Mouse (Mus musculus): ENCODE data around the gene Gm21969. TPM values are rescaled to one million over a fixed set of nuclear protein-coding genes. Genes with fewer than 3 reads are reported as not detected.

Gene Gm21969
- polyA plus RNA-seq, 1 experiment, result not detected

DNA sequence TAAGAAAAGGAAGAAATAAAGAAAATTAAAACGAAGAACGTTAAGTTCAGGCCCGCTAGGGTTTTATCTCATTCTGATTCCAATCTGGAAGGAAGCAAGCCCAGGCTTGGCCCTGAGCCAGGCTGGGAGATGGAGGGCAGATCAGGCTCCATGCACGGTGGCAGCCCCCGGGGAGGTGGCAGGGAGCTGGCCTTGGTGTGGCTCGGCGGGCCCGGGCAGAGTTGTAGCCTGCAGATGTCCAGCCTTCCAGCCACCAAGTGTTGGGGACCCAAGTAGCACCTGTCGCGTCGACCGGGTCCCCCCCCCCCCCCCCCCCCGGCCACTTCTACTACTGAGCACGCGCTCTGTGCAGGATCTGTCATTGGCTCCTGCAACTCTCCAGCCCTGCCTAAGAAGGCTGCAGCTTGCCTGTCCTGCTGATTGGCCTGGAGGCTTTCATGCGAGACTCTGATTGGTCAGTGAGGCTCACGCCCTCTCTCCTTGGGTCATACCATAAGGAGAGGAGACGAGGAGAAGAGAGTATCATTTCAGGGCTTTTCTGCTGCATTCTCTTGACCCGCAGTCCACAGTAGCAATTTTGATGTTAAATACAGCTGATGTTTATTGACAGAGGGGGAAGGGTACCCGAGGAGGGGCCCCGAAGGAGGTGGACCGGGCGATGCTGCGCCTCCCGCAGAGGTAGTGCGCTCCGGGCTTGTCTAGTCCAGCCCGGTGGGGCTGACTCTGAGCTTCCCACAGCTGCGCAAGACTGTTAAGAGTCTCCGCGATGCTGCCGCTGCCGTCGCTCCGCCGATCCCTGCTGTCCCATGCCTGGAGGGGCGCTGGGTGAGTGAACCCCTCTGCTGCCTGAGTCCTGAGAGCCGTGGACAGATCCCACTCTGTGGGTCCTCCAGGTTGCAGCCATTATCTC is 19.6 kb downstream of the Gm21969 start, which contains the start of gene Aldh4a1:
Gene Aldh4a1 (plus strand): TSS at position 494 of the 910 bp plus-strand sequence.
- Histone ChIP-seq H3K27ac (ENCODE audit: insufficient read depth, low read depth, low read length) (peak within 1 kb of the TSS; percentile 92), H3K4me3 (ENCODE audit: insufficient read depth, low read depth, low read length) (peak within 1 kb of the TSS; percentile 67), H3K4me1 (ENCODE audit: control insufficient read depth, insufficient read depth, low read length) (peaks cover 19% of the 10 kb centered on the region)
- TF ChIP-seq CTCF (IDR thresholded peaks at IDR 0.05; ENCODE audit: insufficient read depth, low read depth, low read length) (no peak), POLR2A (IDR thresholded peaks at IDR 0.05; ENCODE audit: insufficient read depth, low read depth, low read length) (peak; percentile 94)
- 0% methylated on average over 32 of the region's 38 CpGs for WGBS

DNA sequence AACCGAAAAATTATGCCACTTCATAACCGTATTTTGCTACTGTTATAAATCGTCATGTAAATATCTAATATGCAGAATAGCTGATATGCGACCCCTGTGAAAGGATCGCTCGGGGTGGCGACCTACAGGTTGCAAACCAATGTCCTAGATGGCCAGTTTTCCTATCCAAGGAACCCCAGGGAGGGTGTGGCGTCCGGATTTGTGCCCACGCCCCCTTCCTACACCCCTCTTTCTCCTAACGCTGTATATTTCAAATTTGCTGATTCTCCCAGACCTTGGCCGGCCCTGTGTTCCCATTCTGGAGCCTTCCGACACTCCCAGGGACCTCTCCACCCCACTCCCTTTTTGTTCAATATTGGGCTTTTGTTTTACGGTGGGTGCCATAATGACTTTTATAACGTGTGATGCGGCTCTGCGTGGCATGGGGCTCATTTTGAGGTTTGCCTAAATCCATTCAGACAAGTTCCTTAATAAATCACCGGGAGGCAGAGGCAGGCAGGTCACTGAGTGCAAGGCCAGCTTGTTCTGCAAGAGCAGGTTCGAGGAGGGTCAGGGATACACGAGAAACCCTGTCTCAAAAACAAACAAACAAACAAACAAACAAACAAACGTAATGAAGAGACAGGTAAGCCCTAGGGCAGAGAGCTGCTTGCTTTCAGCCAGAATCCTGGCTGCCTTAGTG is 20.6 kb downstream of the Gm21969 start:
- Histone ChIP-seq H3K4me3 (ENCODE audit: insufficient read depth, low read depth, low read length) (peak overlapping the region; percentile 67), H3K27ac (ENCODE audit: insufficient read depth, low read depth, low read length) (0 out of 2 replicates have a peak overlapping the region, but pooled peaks have one; percentile 13), H3K4me1 (ENCODE audit: control insufficient read depth, insufficient read depth, low read length) (peaks cover 19% of the 10 kb centered on the region)
- no peak for TF ChIP-seq CTCF (IDR thresholded peaks at IDR 0.05; ENCODE audit: insufficient read depth, low read depth, low read length)
- no peak for TF ChIP-seq POLR2A (IDR thresholded peaks at IDR 0.05; ENCODE audit: insufficient read depth, low read depth, low read length)
- WGBS, result 13% methylated on average over 21 of the region's 21 CpGs

DNA sequence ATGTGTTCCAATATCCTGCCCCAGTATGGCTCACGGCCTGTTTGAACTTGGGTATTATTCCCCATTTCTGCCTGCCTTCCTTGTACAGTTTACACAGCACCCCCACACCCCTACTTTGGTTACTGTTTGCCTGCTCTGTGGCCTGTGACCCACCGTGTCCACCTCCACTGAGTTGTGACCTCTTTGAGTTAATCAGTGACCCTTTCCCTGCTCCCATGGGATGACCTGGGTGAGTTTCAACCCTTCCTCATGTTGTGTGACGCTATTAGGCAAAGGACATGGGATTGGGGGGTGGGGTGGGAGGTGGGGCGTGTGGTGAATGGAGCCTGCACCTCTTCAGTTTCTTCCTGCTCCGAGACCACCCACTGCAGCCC is 21.1 kb downstream of the Gm21969 start:
- peaks cover 19% of the 10 kb centered on the region for H3K4me1 ChIP-seq (ENCODE audit: control insufficient read depth, insufficient read depth, low read length)
- 59% methylated on average over 5 of the region's 5 CpGs for WGBS

DNA sequence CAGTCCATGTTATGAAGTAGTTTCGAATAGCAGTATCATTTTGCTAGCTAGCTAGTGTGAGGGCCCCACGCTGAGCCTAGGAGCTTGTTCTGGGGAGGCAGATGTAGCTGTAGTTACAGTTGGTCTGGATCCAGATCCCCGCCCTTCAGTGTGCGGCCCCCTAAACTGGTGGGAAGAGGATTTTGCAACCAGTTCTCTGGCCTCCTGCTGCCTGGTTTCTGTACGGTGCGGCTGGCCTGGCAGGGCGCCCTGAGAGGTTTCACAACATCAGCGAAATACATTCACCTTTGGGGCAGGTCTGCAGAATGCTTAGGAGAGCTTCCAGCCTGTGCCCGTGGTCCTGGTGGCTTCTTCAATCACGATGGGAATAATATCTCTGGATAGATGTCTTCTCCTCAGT is 21.7 kb downstream of the Gm21969 start:
- Histone ChIP-seq H3K4me1 (ENCODE audit: control insufficient read depth, insufficient read depth, low read length) (peaks cover 19% of the 10 kb centered on the region), H3K27ac (ENCODE audit: insufficient read depth, low read depth, low read length) (no peak overlapping the region), H3K4me3 (ENCODE audit: insufficient read depth, low read depth, low read length) (no peak overlapping the region)
- WGBS, result 49% methylated on average over 10 of the region's 10 CpGs
- TF ChIP-seq CTCF (IDR thresholded peaks at IDR 0.05; ENCODE audit: insufficient read depth, low read depth, low read length) (no peak), POLR2A (IDR thresholded peaks at IDR 0.05; ENCODE audit: insufficient read depth, low read depth, low read length) (no peak)

More for the DNA sequence above, 21.1 kb downstream of the Gm21969 start:
- H3K27ac ChIP-seq (ENCODE audit: insufficient read depth, low read depth, low read length), result no peak overlapping the region
- TF ChIP-seq POLR2A (IDR thresholded peaks at IDR 0.05; ENCODE audit: insufficient read depth, low read depth, low read length) (no peak), CTCF (IDR thresholded peaks at IDR 0.05; ENCODE audit: insufficient read depth, low read depth, low read length) (no peak)
- no peak overlapping the region for H3K4me3 ChIP-seq (ENCODE audit: insufficient read depth, low read depth, low read length)

DNA sequence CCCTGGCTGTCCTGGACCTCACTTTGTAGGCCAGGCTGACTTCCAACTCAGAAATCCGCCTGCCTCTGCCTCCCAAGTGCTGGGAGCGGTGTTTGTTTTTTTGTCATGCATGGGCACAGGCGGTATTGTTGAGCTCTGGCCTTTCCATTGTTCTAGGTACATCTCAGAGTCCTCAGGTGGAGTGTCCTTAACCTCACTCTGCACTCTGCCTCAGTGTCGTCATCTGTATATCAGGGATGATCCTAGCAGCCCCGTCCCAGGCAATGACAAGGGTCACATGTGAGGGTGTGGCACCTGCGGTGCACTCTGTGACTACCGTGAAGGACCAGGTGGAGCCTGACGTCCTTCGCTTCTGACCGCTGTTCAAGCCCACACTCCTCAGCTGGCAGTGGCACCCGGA is 24.4 kb downstream of the Gm21969 start:
- Histone ChIP-seq H3K4me1 (ENCODE audit: control insufficient read depth, insufficient read depth, low read length) (peaks cover 30% of the 10 kb centered on the region), H3K27ac (ENCODE audit: insufficient read depth, low read depth, low read length) (no peak overlapping the region), H3K4me3 (ENCODE audit: insufficient read depth, low read depth, low read length) (no peak overlapping the region)
- TF ChIP-seq POLR2A (IDR thresholded peaks at IDR 0.05; ENCODE audit: insufficient read depth, low read depth, low read length), result no peak
- no peak for TF ChIP-seq CTCF (IDR thresholded peaks at IDR 0.05; ENCODE audit: insufficient read depth, low read depth, low read length)
- WGBS, result 96% methylated on average over 11 of the region's 11 CpGs

DNA sequence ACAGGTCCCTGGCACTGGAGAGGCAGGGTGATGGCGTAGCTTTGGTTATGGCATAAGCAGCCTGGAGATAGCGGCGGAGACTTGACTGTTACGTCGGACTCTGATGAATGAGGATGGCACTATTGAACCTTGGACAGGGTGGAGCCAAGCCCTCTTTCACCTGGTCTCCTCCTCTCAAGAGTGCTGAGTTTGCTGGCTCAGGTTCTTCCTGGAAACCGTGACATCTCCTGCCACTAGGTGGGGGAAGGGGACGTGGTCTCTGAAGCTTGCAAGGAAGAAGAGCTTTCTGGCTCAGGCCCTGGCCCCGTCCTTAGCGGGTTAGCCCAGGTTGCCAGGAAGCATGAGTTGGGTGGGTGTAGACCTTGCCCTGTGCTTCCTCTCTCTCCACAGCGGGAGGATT is 27.2 kb downstream of the Gm21969 start:
- Histone ChIP-seq H3K27ac (ENCODE audit: insufficient read depth, low read depth, low read length) (no peak overlapping the region), H3K4me1 (ENCODE audit: control insufficient read depth, insufficient read depth, low read length) (peaks cover 15% of the 10 kb centered on the region), H3K4me3 (ENCODE audit: insufficient read depth, low read depth, low read length) (no peak overlapping the region)
- 86% methylated on average over 10 of the region's 10 CpGs for WGBS
- no peak for TF ChIP-seq POLR2A (IDR thresholded peaks at IDR 0.05; ENCODE audit: insufficient read depth, low read depth, low read length)
- no peak for TF ChIP-seq CTCF (IDR thresholded peaks at IDR 0.05; ENCODE audit: insufficient read depth, low read depth, low read length)

- Histone ChIP-seq H3K4me1 (ENCODE audit: control insufficient read depth, insufficient read depth, low read length) (peaks cover 15% of the 10 kb centered on the region), H3K27ac (ENCODE audit: insufficient read depth, low read depth, low read length) (no peak overlapping the region), H3K4me3 (ENCODE audit: insufficient read depth, low read depth, low read length) (no peak overlapping the region)
- TF ChIP-seq POLR2A (IDR thresholded peaks at IDR 0.05; ENCODE audit: insufficient read depth, low read depth, low read length) (no peak), CTCF (IDR thresholded peaks at IDR 0.05; ENCODE audit: insufficient read depth, low read depth, low read length) (no peak)
- 65% methylated on average over 5 of the region's 5 CpGs for WGBS
Measured at GRCm38 (mm10) chr4:139631141-139631540, 28.2 kb downstream of the Gm21969 start.

DNA sequence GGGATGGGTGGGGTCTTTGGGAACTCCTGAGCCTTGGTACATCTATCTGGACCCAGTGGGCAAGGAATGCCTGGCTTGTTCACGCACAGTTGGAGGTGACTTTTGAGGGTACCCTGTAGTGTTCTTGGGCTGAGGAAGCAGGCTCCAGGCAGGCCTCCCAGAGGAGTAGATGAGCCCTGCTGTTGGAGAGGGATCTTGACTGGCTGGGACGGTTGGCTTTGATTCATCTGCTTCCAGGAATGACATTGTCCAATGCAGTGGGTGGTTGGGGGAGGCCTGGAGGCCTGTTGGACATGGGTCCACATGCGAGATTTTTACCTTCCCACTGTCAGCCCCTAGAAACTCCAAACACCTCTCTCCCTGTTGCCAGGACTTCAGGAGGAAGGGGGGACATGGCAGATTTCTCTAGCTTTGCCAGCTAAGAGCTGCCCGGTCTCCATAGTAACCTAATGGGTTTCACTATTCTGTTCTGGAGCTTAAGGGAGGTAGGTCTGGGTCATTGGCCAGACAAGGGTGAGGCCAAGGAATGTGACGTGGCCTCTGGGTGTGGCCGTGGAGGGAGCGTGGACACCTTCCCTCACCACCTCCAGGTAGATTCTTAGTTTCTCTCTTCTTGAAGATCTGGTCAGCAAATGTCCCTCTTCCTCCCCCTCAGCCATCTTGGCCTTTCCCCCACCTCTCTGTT is 28.7 kb downstream of the Gm21969 start:
- Histone ChIP-seq H3K27ac (ENCODE audit: insufficient read depth, low read depth, low read length) (no peak overlapping the region), H3K4me1 (ENCODE audit: control insufficient read depth, insufficient read depth, low read length) (peaks cover 15% of the 10 kb centered on the region), H3K4me3 (ENCODE audit: insufficient read depth, low read depth, low read length) (no peak overlapping the region)
- WGBS, result 83% methylated on average over 7 of the region's 7 CpGs
- TF ChIP-seq POLR2A (IDR thresholded peaks at IDR 0.05; ENCODE audit: insufficient read depth, low read depth, low read length), result no peak
- no peak for TF ChIP-seq CTCF (IDR thresholded peaks at IDR 0.05; ENCODE audit: insufficient read depth, low read depth, low read length)
